Mouse (Mus musculus) midbrain, embryonic 16.5 days (tissue): ENCODE measurements around the gene Herc3. TPM values are rescaled to one million over a fixed set of nuclear protein-coding genes. Genes with fewer than 3 reads are reported as not detected.
A peak's percentile ranks its signal among the peaks of the same experiment; 100 is the strongest.
"Not testable (repeated sequence)": the region's sequence is repeated elsewhere in the genome, so short reads cannot be mapped to it uniquely, and the experiment has no call there.

Experiments used
- ATAC-seq: fragments of 200-750 bp; cut with Nextera tagmentation; 2 replicates; pipeline ENCODE4 v1.8.0; 2017; ENCODE audit warnings: moderate TSS enrichment
- H3K27ac ChIP-seq: fragments of 300-500 bp; sonication (generic); 2 replicates; pipeline ENCODE4 v1.5.1; 2014; ENCODE audit warnings: mild to moderate bottlenecking, low read length, mixed read lengths
- H3K27me3 ChIP-seq: fragments of 300-500 bp; sonication (generic); 2 replicates; pipeline ENCODE4 v1.6.1; 2014; ENCODE audit warnings: low read depth, low read length, mixed read lengths; ENCODE audit not compliant: control insufficient read depth, insufficient read depth
- H3K36me3 ChIP-seq: fragments of 300-500 bp; sonication (generic); 2 replicates; pipeline ENCODE4 v1.6.1; 2014; ENCODE audit warnings: mild to moderate bottlenecking, low read length, moderate library complexity, mixed read lengths; ENCODE audit not compliant: control insufficient read depth, insufficient read depth
- H3K4me1 ChIP-seq: fragments of 300-500 bp; sonication (generic); 2 replicates; pipeline ENCODE4 v1.6.1; 2014; ENCODE audit warnings: mild to moderate bottlenecking, low read length, mixed read lengths; ENCODE audit not compliant: control insufficient read depth, insufficient read depth
- H3K4me2 ChIP-seq: fragments of 300-500 bp; sonication (generic); 2 replicates; pipeline ENCODE4 v1.6.1; 2014; ENCODE audit warnings: mild to moderate bottlenecking, low read length, mixed read lengths
- H3K4me3 ChIP-seq: fragments of 300-500 bp; sonication (generic); 2 replicates; pipeline ENCODE4 v1.5.1; 2014; ENCODE audit warnings: low read depth, mild to moderate bottlenecking, low read length, moderate library complexity, mixed read lengths
- H3K9ac ChIP-seq: fragments of 300-500 bp; sonication (generic); 2 replicates; pipeline ENCODE4 v1.6.1; 2014; ENCODE audit warnings: low read depth, low read length, mixed read lengths
- H3K9me3 ChIP-seq: fragments of 300-500 bp; sonication (generic); replicated peaks from 2 replicates; pipeline ENCODE4 v1.6.1; 2014; ENCODE audit warnings: mild to moderate bottlenecking, low read length, mixed read lengths; ENCODE audit not compliant: control insufficient read depth, poor library complexity, severe bottlenecking
- WGBS: fragments of 180-500 bp; shearing (Covaris S2); extraction: QIAGEN DNeasy Blood & Tissue Kit; methylation state at CpG from one replicate; pipeline ENCODE4 v1.1.7; 2014; 5-methylcytosine and 5-hydroxymethylcytosine counted together
- polyA plus RNA-seq: library from polyadenylated mRNA; unstranded; fragments of >200 nt; fragmentation: Nextera tagmentation; extraction: Ambion mirVana; gene quantifications from 2 replicates; pipeline ENCODE4 v1.2.1, GENCODE M21; 2015

Herc3 gene
- polyA plus RNA-seq, 1 experiment from 2014 or later: 31.9 TPM

- no peaks in the 10 kb centered on the region for H3K27me3 ChIP-seq
- WGBS: 89% methylated on average over 5 of the region's 5 CpGs
- peaks cover 5% of the 10 kb centered on the region for H3K4me1 ChIP-seq
- H3K4me3 ChIP-seq: no peak overlapping the region
- H3K27ac ChIP-seq: no peak overlapping the region
- peaks cover 9% of the 10 kb centered on the region; the same call in 1 of the 2 replicates for H3K36me3 ChIP-seq
- H3K9ac ChIP-seq: no peak overlapping the region
- H3K4me2 ChIP-seq: no peak overlapping the region
- no peaks in the 10 kb centered on the region for H3K9me3 ChIP-seq
- ATAC-seq: no peak
These were observed 16.6 kb downstream of the Herc3 start for GRCm38 (mm10) chr6:58847836-58848235.

- no peak overlapping the region for H3K4me2 ChIP-seq
- no peak overlapping the region for H3K9ac ChIP-seq
- ATAC-seq: no peak
- no peak overlapping the region for H3K4me3 ChIP-seq
- peaks cover 9% of the 10 kb centered on the region; the same call in 1 of the 2 replicates for H3K36me3 ChIP-seq
- no peaks in the 10 kb centered on the region for H3K9me3 ChIP-seq
- H3K4me1 ChIP-seq: peaks cover 5% of the 10 kb centered on the region
- 27% methylated on average over 5 of the region's 5 CpGs for WGBS
- H3K27me3 ChIP-seq: no peaks in the 10 kb centered on the region
- no peak overlapping the region for H3K27ac ChIP-seq
These were observed 18.1 kb downstream of the Herc3 start for GRCm38 (mm10) chr6:58849356-58849755.

- Histone ChIP-seq H3K4me3 (no peak overlapping the region), H3K9ac (no peak overlapping the region), H3K4me1 (peaks cover 6% of the 10 kb centered on the region; the same call in 1 of the 2 replicates), H3K4me2 (no peak overlapping the region), H3K9me3 (no peaks in the 10 kb centered on the region), H3K27me3 (no peaks in the 10 kb centered on the region), H3K27ac (no peak overlapping the region), H3K36me3 (peaks cover 6% of the 10 kb centered on the region; the same call in 1 of the 2 replicates)
- ATAC-seq: peak; percentile 74; the same call in 1 of the 2 replicates
- 57% methylated on average over 10 of the region's 10 CpGs for WGBS
These were observed 24.6 kb downstream of the Herc3 start for GRCm38 (mm10) chr6:58855676-58856367.

GRCm38 (mm10) chr6:58856494-58856893, 25.2 kb downstream of the Herc3 start:
- Histone ChIP-seq H3K27ac (no peak overlapping the region), H3K4me3 (no peak overlapping the region), H3K4me2 (no peak overlapping the region), H3K4me1 (peaks cover 6% of the 10 kb centered on the region; the same call in 1 of the 2 replicates), H3K36me3 (peaks cover 4% of the 10 kb centered on the region; the same call in 1 of the 2 replicates), H3K9me3 (no peaks in the 10 kb centered on the region), H3K27me3 (no peaks in the 10 kb centered on the region), H3K9ac (no peak overlapping the region)
- 68% methylated on average over 2 of the region's 2 CpGs for WGBS
- ATAC-seq: no peak; the same call in 1 of the 2 replicates

- ATAC-seq: no peak
- H3K4me3 ChIP-seq: no peak overlapping the region
- no peak overlapping the region for H3K9ac ChIP-seq
- no peak overlapping the region for H3K4me2 ChIP-seq
- H3K27me3 ChIP-seq: no peaks in the 10 kb centered on the region
- 0 out of 2 replicates have a peak, but pooled peaks cover 3% of the 10 kb centered on the region for H3K36me3 ChIP-seq
- no peaks in the 10 kb centered on the region for H3K9me3 ChIP-seq
- 50% methylated on average over 4 of the region's 4 CpGs for WGBS
- H3K4me1 ChIP-seq: peaks cover 9% of the 10 kb centered on the region; the same call in 1 of the 2 replicates
- no peak overlapping the region for H3K27ac ChIP-seq
These were observed 28.3 kb downstream of the Herc3 start for GRCm38 (mm10) chr6:58859517-58859916.

- no peak overlapping the region for H3K9ac ChIP-seq
- H3K27me3 ChIP-seq: no peaks in the 10 kb centered on the region
- 0 out of 2 replicates have a peak, but pooled peaks cover 4% of the 10 kb centered on the region for H3K4me1 ChIP-seq
- no peak overlapping the region; the same call in 1 of the 2 replicates for H3K27ac ChIP-seq
- ATAC-seq: no peak
- H3K4me3 ChIP-seq: no peak overlapping the region
- no peak overlapping the region for H3K4me2 ChIP-seq
- no peaks in the 10 kb centered on the region for H3K9me3 ChIP-seq
- 65% methylated on average over 9 of the region's 9 CpGs for WGBS
- H3K36me3 ChIP-seq: 0 out of 2 replicates have a peak, but pooled peaks cover 3% of the 10 kb centered on the region
These were observed 31.3 kb downstream of the Herc3 start for GRCm38 (mm10) chr6:58862446-58862993.

GRCm38 (mm10) chr6:58863631-58864235, 32.5 kb downstream of the Herc3 start:
- Histone ChIP-seq H3K27ac (no peak overlapping the region), H3K4me2 (no peak overlapping the region), H3K9ac (no peak overlapping the region), H3K4me3 (no peak overlapping the region), H3K36me3 (0 out of 2 replicates have a peak, but pooled peaks cover 3% of the 10 kb centered on the region), H3K4me1 (0 out of 2 replicates have a peak, but pooled peaks cover 4% of the 10 kb centered on the region), H3K27me3 (no peaks in the 10 kb centered on the region), H3K9me3 (no peaks in the 10 kb centered on the region)
- WGBS: 74% methylated on average over 4 of the region's 4 CpGs
- ATAC-seq: 0 out of 2 replicates have a peak, but pooled peaks have one; percentile 36

GRCm38 (mm10) chr6:58867858-58868257, 36.6 kb downstream of the Herc3 start:
- not testable (repeated sequence) for H3K4me2 ChIP-seq, H3K36me3 ChIP-seq, ATAC-seq, H3K9me3 ChIP-seq, H3K4me1 ChIP-seq, H3K4me3 ChIP-seq, H3K27me3 ChIP-seq, H3K9ac ChIP-seq, H3K27ac ChIP-seq
- 96% methylated on average over 6 of the region's 6 CpGs for WGBS

- peak; percentile 44 for ATAC-seq
- Histone ChIP-seq H3K9me3 (no peaks in the 10 kb centered on the region), H3K27ac (no peak overlapping the region), H3K4me1 (no peaks in the 10 kb centered on the region), H3K9ac (no peak overlapping the region), H3K4me2 (no peak overlapping the region), H3K4me3 (no peak overlapping the region), H3K27me3 (no peaks in the 10 kb centered on the region), H3K36me3 (peaks cover 6% of the 10 kb centered on the region)
- 48% methylated on average over 4 of the region's 4 CpGs for WGBS
These were observed 48.3 kb downstream of the Herc3 start for GRCm38 (mm10) chr6:58879572-58879971.
